Mouse (Mus musculus) splenic B cell, adult 2 months (primary cell): ENCODE measurements at regions not wholly inside any gene's neighbourhood (a gene's known extent, or its start where the extent isn't known, plus 50 kb on each side); places are given as distances from the start of the nearest gene placed in this dataset.

Source experiments
- DNase-seq: peaks from one replicate; pipeline ENCODE4 v3.0.0-alpha.2; 2011; ENCODE audit warnings: low read depth, low spot score
- H3K27me3 ChIP-seq: 2 replicates; pipeline ENCODE4 v1.6.1; 2012; ENCODE audit warnings: mild to moderate bottlenecking, low read length, moderate library complexity, mixed read lengths; ENCODE audit not compliant: control insufficient read depth, poor library complexity, insufficient read depth, severe bottlenecking
- H3K36me3 ChIP-seq: 2 replicates; pipeline ENCODE4 v1.6.1; 2012; ENCODE audit warnings: mild to moderate bottlenecking, low read length, moderate library complexity, mixed read lengths; ENCODE audit not compliant: control insufficient read depth, poor library complexity, insufficient read depth, severe bottlenecking

GRCm38 (mm10) chr19:60097915-60098314 is 128.6 kb downstream of the Fam204a start:
- H3K27me3 ChIP-seq = no peaks in the 10 kb centered on the region
- DNase-seq = no peak
- no peaks in the 10 kb centered on the region for H3K36me3 ChIP-seq

GRCm38 (mm10) chr19:60074986-60075385 is 131.5 kb upstream of the Rab11fip2 start:
- H3K36me3 ChIP-seq = no peaks in the 10 kb centered on the region
- H3K27me3 ChIP-seq = no peaks in the 10 kb centered on the region
- no peak for DNase-seq

- no peaks in the 10 kb centered on the region for H3K27me3 ChIP-seq
- no peak for DNase-seq
- H3K36me3 ChIP-seq = no peaks in the 10 kb centered on the region
These were observed 129.9 kb upstream of the Rab11fip2 start for GRCm38 (mm10) chr19:60073328-60073727.

GRCm38 (mm10) chr19:60066183-60066582 is 122.7 kb upstream of the Rab11fip2 start:
- Histone ChIP-seq H3K27me3 (no peaks in the 10 kb centered on the region), H3K36me3 (no peaks in the 10 kb centered on the region)
- DNase-seq = no peak

- DNase-seq = no peak
- H3K27me3 ChIP-seq = no peaks in the 10 kb centered on the region
- H3K36me3 ChIP-seq = no peaks in the 10 kb centered on the region
These were observed 111.8 kb upstream of the Rab11fip2 start for GRCm38 (mm10) chr19:60055121-60055874.

GRCm38 (mm10) chr19:60051151-60051550 is 107.7 kb upstream of the Rab11fip2 start:
- no peak for DNase-seq
- no peaks in the 10 kb centered on the region for H3K27me3 ChIP-seq
- no peaks in the 10 kb centered on the region for H3K36me3 ChIP-seq

- H3K36me3 ChIP-seq = no peaks in the 10 kb centered on the region
- no peaks in the 10 kb centered on the region for H3K27me3 ChIP-seq
- DNase-seq = no peak
These were observed 97.3 kb upstream of the Rab11fip2 start for GRCm38 (mm10) chr19:60040721-60041120.

- H3K27me3 ChIP-seq = no peaks in the 10 kb centered on the region
- no peak for DNase-seq
- no peaks in the 10 kb centered on the region for H3K36me3 ChIP-seq
These were observed 89.2 kb upstream of the Rab11fip2 start for GRCm38 (mm10) chr19:60032667-60033066.

GRCm38 (mm10) chr19:60030212-60030788 is 86.8 kb upstream of the Rab11fip2 start:
- Histone ChIP-seq H3K36me3 (no peaks in the 10 kb centered on the region), H3K27me3 (no peaks in the 10 kb centered on the region)
- no peak for DNase-seq

GRCm38 (mm10) chr19:60029720-60030119 is 86.3 kb upstream of the Rab11fip2 start:
- no peak for DNase-seq
- Histone ChIP-seq H3K27me3 (no peaks in the 10 kb centered on the region), H3K36me3 (no peaks in the 10 kb centered on the region)

- H3K36me3 ChIP-seq = no peaks in the 10 kb centered on the region
- no peak for DNase-seq
- no peaks in the 10 kb centered on the region for H3K27me3 ChIP-seq
These were observed 72.3 kb upstream of the Rab11fip2 start for GRCm38 (mm10) chr19:60015614-60016300.

GRCm38 (mm10) chr19:59995557-59995956 is 52.1 kb upstream of the Rab11fip2 start:
- Histone ChIP-seq H3K36me3 (no peaks in the 10 kb centered on the region), H3K27me3 (no peaks in the 10 kb centered on the region)
- DNase-seq = no peak
